Mouse (Mus musculus): ENCODE measurements at regions not wholly inside any gene's neighbourhood (a gene's known extent, or its start where the extent isn't known, plus 50 kb on each side); places are given as distances from the start of the nearest gene placed in this dataset.

- no peak for TF ChIP-seq CTCF (IDR thresholded peaks at IDR 0.05; ENCODE audit: low read depth, low read length)
- TF ChIP-seq POLR2A (IDR thresholded peaks at IDR 0.05; ENCODE audit: borderline replicate concordance, low read depth, low read length) = no peak
Observed at GRCm38 (mm10) chr6:140147711-140148110, 106.5 kb upstream of the Plcz1 start.

Measured in bone marrow macrophage, adult 2 months (primary cell).